Mouse (Mus musculus) MEL (cell line): ENCODE results near the gene Ywhah. TPM values are rescaled to one million over a fixed set of nuclear protein-coding genes. Genes with fewer than 3 reads are reported as not detected.

ENCODE experiments used
- DNase-seq: peaks from one replicate; pipeline ENCODE4 v3.0.0; 2011; ENCODE audit warnings: low read depth, low spot score
- H3K27ac ChIP-seq: 2 replicates; pipeline ENCODE4 v1.5.1; 2012; ENCODE audit warnings: low read depth, mild to moderate bottlenecking, control low read depth, low read length, moderate library complexity; ENCODE audit not compliant: control insufficient read depth
- H3K27me3 ChIP-seq, 2 experiments: fragments of 150-350 bp in 1 of 2; sonication (generic) in 1 of 2; 2 replicates each; pipeline ENCODE4 v1.6.1; 2012; ENCODE audit warnings: low read length in 2 of 2, mild to moderate bottlenecking in 2 of 2, improper control_type of control experiment in 1 of 2, moderate library complexity in 1 of 2; ENCODE audit not compliant: insufficient read depth in 2 of 2, control insufficient read depth in 1 of 2
- H3K36me3 ChIP-seq, 2 experiments: 2 replicates each; pipeline ENCODE4 v1.6.1; 2012 to 2014; ENCODE audit warnings: low read length in 2 of 2, improper control_type of control experiment in 1 of 2, inconsistent platforms in 1 of 2, mild to moderate bottlenecking in 1 of 2; ENCODE audit not compliant: insufficient read depth in 2 of 2, control insufficient read depth in 1 of 2
- H3K4me1 ChIP-seq, 2 experiments: fragments of 150-350 bp in 1 of 2; sonication (generic) in 1 of 2; 2 replicates each; pipeline ENCODE4 v1.6.1; 2012; ENCODE audit warnings: low read length in 2 of 2, improper control_type of control experiment in 1 of 2, mild to moderate bottlenecking in 1 of 2; ENCODE audit not compliant: insufficient read depth in 2 of 2, control insufficient read depth in 1 of 2
- H3K4me3 ChIP-seq, 2 experiments: fragments of 150-350 bp in 1 of 2; sonication (generic) in 1 of 2; 2 replicates each; pipeline ENCODE4 v1.5.1; 2012; ENCODE audit warnings: low read depth in 2 of 2, low read length in 2 of 2, mild to moderate bottlenecking in 2 of 2, moderate library complexity in 2 of 2, control low read depth in 1 of 2, improper control_type of control experiment in 1 of 2; ENCODE audit not compliant: control insufficient read depth in 1 of 2, insufficient read depth in 1 of 2
- H3K79me2 ChIP-seq: 2 replicates; pipeline ENCODE4 v1.6.1; 2012; ENCODE audit warnings: mild to moderate bottlenecking, low read length, moderate library complexity; ENCODE audit not compliant: control insufficient read depth, poor library complexity, insufficient read depth
- H3K9ac ChIP-seq: 2 replicates; pipeline ENCODE4 v1.6.1; 2012; ENCODE audit warnings: low read depth, mild to moderate bottlenecking, control low read depth, low read length, moderate library complexity; ENCODE audit not compliant: control insufficient read depth, poor library complexity, severe bottlenecking
- H3K9me3 ChIP-seq: fragments of 150-350 bp; sonication (generic); replicated peaks from 2 replicates; pipeline ENCODE4 v1.6.1; 2012; ENCODE audit warnings: mild to moderate bottlenecking, low read length, improper control_type of control experiment, moderate library complexity; ENCODE audit not compliant: insufficient read depth
- BHLHE40 ChIP-seq: IDR thresholded peaks from 2 replicates; pipeline ENCODE4 v1.6.1; 2012; ENCODE audit warnings: low read depth, mild to moderate bottlenecking, inconsistent platforms, low read length, improper control_type of control experiment, borderline replicate concordance
- CHD1 ChIP-seq: IDR thresholded peaks from 2 replicates; pipeline ENCODE4 v1.6.1; 2012; ENCODE audit warnings: low read depth, mild to moderate bottlenecking, inconsistent platforms, low read length, improper control_type of control experiment
- ETS1 ChIP-seq: IDR thresholded peaks from 2 replicates; pipeline ENCODE4 v1.6.1; 2012; ENCODE audit warnings: low read depth, mild to moderate bottlenecking, inconsistent platforms, low read length, improper control_type of control experiment, moderate library complexity
- GATA1 ChIP-seq: IDR thresholded peaks from 2 replicates; pipeline ENCODE4 v1.6.1; 2011; ENCODE audit warnings: low read depth, low read length, improper control_type of control experiment
- JUND ChIP-seq: IDR thresholded peaks from 2 replicates; pipeline ENCODE4 v1.6.1; 2011; ENCODE audit warnings: low read depth, mild to moderate bottlenecking, improper control_type of control experiment, low read length
- MXI1 ChIP-seq: IDR thresholded peaks from 2 replicates; pipeline ENCODE4 v1.6.1; 2011; ENCODE audit warnings: mild to moderate bottlenecking, low read depth, low read length, improper control_type of control experiment
- NELFE ChIP-seq: IDR thresholded peaks from 2 replicates; pipeline ENCODE4 v1.6.1; 2011; ENCODE audit warnings: low read depth, low read length, improper control_type of control experiment
- POLR2AphosphoS2 ChIP-seq: IDR thresholded peaks from 2 replicates; pipeline ENCODE4 v1.6.1; 2011; ENCODE audit warnings: low read length, improper control_type of control experiment
- RCOR1 ChIP-seq: IDR thresholded peaks from 2 replicates; pipeline ENCODE4 v1.6.1; 2012; ENCODE audit warnings: low read depth, mild to moderate bottlenecking, inconsistent platforms, low read length, improper control_type of control experiment
- USF1 ChIP-seq: IDR thresholded peaks from 2 replicates; pipeline ENCODE4 v1.6.1; 2014; ENCODE audit warnings: low read depth, mild to moderate bottlenecking, inconsistent platforms, low read length, improper control_type of control experiment, moderate library complexity
- USF2 ChIP-seq, 2 experiments: IDR thresholded peaks; 2 replicates each; pipeline ENCODE4 v1.6.1; 2011 to 2012; ENCODE audit warnings: improper control_type of control experiment in 2 of 2, low read length in 2 of 2, borderline replicate concordance in 1 of 2, inconsistent platforms in 1 of 2, low read depth in 1 of 2, mild to moderate bottlenecking in 1 of 2; ENCODE audit not compliant: insufficient read depth in 1 of 2
- ZMIZ1 ChIP-seq: IDR thresholded peaks from 2 replicates; pipeline ENCODE4 v1.6.1; 2012; ENCODE audit warnings: low read depth, mild to moderate bottlenecking, inconsistent platforms, low read length, improper control_type of control experiment, moderate library complexity
- polyA plus RNA-seq, 2 experiments: library from polyadenylated mRNA; stranded (reverse) in 1 of 2; unstranded in 1 of 2; fragments of >175 nt in 1 of 2; fragments of >200 nt in 1 of 2; gene quantifications; 2 replicates each; pipeline versions ENCODE4 v1.2.1 to v1.2.4; 2012; ENCODE audit warnings: low replicate concordance in 2 of 2, low read depth in 1 of 2; ENCODE audit not compliant: insufficient read length in 2 of 2, insufficient read depth in 1 of 2, missing spikeins in 1 of 2
- total RNA-seq: library from RNA; depleted of rRNA; stranded (reverse); fragments of 300-350 nt; gene quantifications from 2 replicates; pipeline ENCODE4 v1.2.3, GENCODE M21; 2012; rRNA removed

Ywhah gene
- total and polyA plus RNA-seq, 3 experiments: 80.0 to 312 TPM; not detected in 1

DNA sequence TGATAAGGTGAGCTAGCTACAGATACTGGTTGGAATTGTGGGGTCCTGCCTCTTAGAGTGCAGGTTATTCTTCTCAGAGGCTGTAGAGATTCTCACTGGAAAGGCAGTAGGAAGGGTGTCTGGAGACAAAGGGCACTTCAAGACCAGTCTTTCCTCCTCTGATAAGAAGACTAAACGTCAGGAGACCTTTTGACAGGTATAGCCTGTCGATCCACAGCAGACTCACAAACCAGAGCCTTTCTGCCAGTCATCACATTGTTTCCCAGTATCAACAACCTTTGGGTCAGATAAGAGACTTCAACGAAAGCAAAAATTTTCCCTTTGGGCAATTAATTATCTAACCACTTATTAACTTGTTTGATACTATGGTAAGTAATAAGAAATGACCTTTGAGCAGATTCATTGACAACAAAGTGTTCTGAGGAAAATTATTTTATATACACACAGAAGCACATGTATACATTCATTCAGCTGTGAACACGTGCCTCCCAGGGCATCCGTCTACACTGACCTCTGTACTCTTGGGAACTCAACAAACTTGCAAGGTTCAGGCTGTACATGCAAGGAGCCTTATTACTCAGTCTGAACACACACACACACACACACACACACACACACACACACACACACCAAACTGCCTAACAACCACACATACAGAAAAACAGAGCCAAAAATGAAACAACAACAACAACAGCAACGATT lies 58.0 kb downstream of the Ywhah start:
- H3K27me3 ChIP-seq: peaks cover 4 to 6% of the 10 kb centered on the region in 2 experiments
- TF ChIP-seq ZMIZ1 (no peak), BHLHE40 (no peak), CHD1 (no peak), GATA1 (no peak), POLR2AphosphoS2 (no peak), MXI1 (no peak), JUND (no peak), NELFE (no peak), ETS1 (no peak), USF2 (IDR thresholded peaks at IDR 0.05; ENCODE audit: borderline replicate concordance in 1 of 2, insufficient read depth in 1 of 2, low read depth in 1 of 2, low read length in 2 of 2) (no peak), USF1 (no peak), RCOR1 (no peak)
- TF ChIP-seq, all 39 proteins: peak for 0

More for the DNA sequence above, 58.0 kb downstream of the Ywhah start:
- H3K9me3 ChIP-seq: no peaks in the 10 kb centered on the region
- no peak overlapping the region for H3K9ac ChIP-seq
- no peaks in the 10 kb centered on the region for H3K4me1 ChIP-seq
- no peaks in the 10 kb centered on the region for H3K36me3 ChIP-seq
- no peak overlapping the region for H3K27ac ChIP-seq
- no peaks in the 10 kb centered on the region for H3K79me2 ChIP-seq
- H3K4me3 ChIP-seq: no peak overlapping the region
- no peak for DNase-seq

Other genes with a start within 250 kb of the Ywhah start
- 57.4 and 59.5 TPM in 2 replicates for gene Pisd, start 233.2 kb upstream of the Ywhah start, total RNA-seq
- 10 to 100 TPM; 70.1 to 76.3 TPM for gene Pisd, start 233.2 kb upstream of the Ywhah start, polyA plus RNA-seq
- not detected in 2 replicates for gene Gm20671, start 191.7 kb upstream of the Ywhah start, total RNA-seq
- 1 to 10 TPM in 1 of 2 experiments, not detected in 1; 7.3 TPM for gene Gm20671, start 191.7 kb upstream of the Ywhah start, polyA plus RNA-seq
- gene Prr14l, start 164.6 kb upstream of the Ywhah start, total RNA-seq: 36.0 and 37.0 TPM in 2 replicates
- 100 to 1,000 TPM in 1 of 2 experiments, 10 to 100 TPM in 1; 39.9 to 135 TPM for gene Prr14l, start 164.6 kb upstream of the Ywhah start, polyA plus RNA-seq
- 18.0 and 20.3 TPM in 2 replicates for gene Depdc5, start 155.1 kb upstream of the Ywhah start, total RNA-seq
- gene Depdc5, start 155.1 kb upstream of the Ywhah start, polyA plus RNA-seq: 10 to 100 TPM in 1 of 2 experiments, not detected in 1; 23.9 TPM
- gene Slc5a1, start 85.4 kb downstream of the Ywhah start, total RNA-seq: not detected in 2 replicates
- not detected for gene Slc5a1, start 85.4 kb downstream of the Ywhah start, polyA plus RNA-seq
- gene Spon2, start 199.6 kb downstream of the Ywhah start, total RNA-seq: 1.7 and 3.1 TPM in 2 replicates
- 1 to 10 TPM in 1 of 2 experiments, not detected in 1; 2.6 TPM for gene Spon2, start 199.6 kb downstream of the Ywhah start, polyA plus RNA-seq